Mouse (Mus musculus): ENCODE measurements around the gene Eef2kmt. TPM values are rescaled to one million over a fixed set of nuclear protein-coding genes. Genes with fewer than 3 reads are reported as not detected.
"Not testable (repeated sequence)": the region's sequence is repeated elsewhere in the genome, so short reads cannot be mapped to it uniquely, and the experiment has no call there.

Eef2kmt gene
- polyA plus RNA-seq, 1 experiment from 2014 or later = 24.8 TPM

- Histone ChIP-seq H3K36me3 (peaks cover 56% of the 10 kb centered on the region), H3K9me3 (no peaks in the 10 kb centered on the region), H3K27ac (no peak overlapping the region), H3K4me1 (peaks cover 13% of the 10 kb centered on the region), H3K27me3 (ENCODE audit: insufficient read depth, poor library complexity, severe bottlenecking) (no peaks in the 10 kb centered on the region), H3K4me3 (no peak overlapping the region)
- DNase-seq (ENCODE audit: low spot score) = no peak
- WGBS = 80% methylated on average over 3 of the region's 3 CpGs
Observed at GRCm38 (mm10) chr16:5250891-5251290, 4.9 kb downstream of the Eef2kmt start.

GRCm38 (mm10) chr16:5244411-5244810 is 11.4 kb downstream of the Eef2kmt start:
- no peak for DNase-seq (ENCODE audit: low spot score)
- H3K27me3 ChIP-seq (ENCODE audit: insufficient read depth, poor library complexity, severe bottlenecking) = no peaks in the 10 kb centered on the region
- H3K9me3 ChIP-seq = no peaks in the 10 kb centered on the region
- no peak overlapping the region for H3K27ac ChIP-seq
- H3K4me3 ChIP-seq = no peak overlapping the region
- H3K36me3 ChIP-seq = peaks cover 95% of the 10 kb centered on the region
- no peaks in the 10 kb centered on the region for H3K4me1 ChIP-seq
- WGBS = 34% methylated on average over 7 of the region's 7 CpGs

- no peak overlapping the region for H3K4me3 ChIP-seq
- H3K4me1 ChIP-seq = no peaks in the 10 kb centered on the region
- H3K9me3 ChIP-seq = no peaks in the 10 kb centered on the region
- no peaks in the 10 kb centered on the region for H3K27me3 ChIP-seq (ENCODE audit: insufficient read depth, poor library complexity, severe bottlenecking)
- 83% methylated on average over 6 of the region's 6 CpGs for WGBS
- H3K27ac ChIP-seq = no peak overlapping the region
- DNase-seq (ENCODE audit: low spot score) = no peak
- H3K36me3 ChIP-seq = peaks cover 88% of the 10 kb centered on the region
Observed at GRCm38 (mm10) chr16:5242882-5243281, 12.9 kb downstream of the Eef2kmt start.

- H3K9me3 ChIP-seq = no peaks in the 10 kb centered on the region
- H3K4me3 ChIP-seq = no peak overlapping the region
- WGBS = 87% methylated on average over 4 of the region's 4 CpGs
- no peak for DNase-seq (ENCODE audit: low spot score)
- no peaks in the 10 kb centered on the region for H3K27me3 ChIP-seq (ENCODE audit: insufficient read depth, poor library complexity, severe bottlenecking)
- H3K36me3 ChIP-seq = peaks cover 83% of the 10 kb centered on the region
- no peak overlapping the region for H3K27ac ChIP-seq
- no peaks in the 10 kb centered on the region for H3K4me1 ChIP-seq
Observed at GRCm38 (mm10) chr16:5242355-5242754, 13.4 kb downstream of the Eef2kmt start.

- Histone ChIP-seq H3K4me3 (peak within 1 kb of the TSS; percentile 94), H3K9me3 (no peaks in the 10 kb centered on the region), H3K4me1 (peaks cover 8% of the 10 kb centered on the region), H3K27ac (peak within 1 kb of the TSS; percentile 88), H3K27me3 (ENCODE audit: insufficient read depth, poor library complexity, severe bottlenecking) (no peaks in the 10 kb centered on the region), H3K36me3 (peaks cover 9% of the 10 kb centered on the region)
- DNase-seq (ENCODE audit: low spot score) = peak; percentile 95
- 2% methylated on average over 47 of the region's 47 CpGs for WGBS
Observed at GRCm38 (mm10) chr16:5233418-5234313, 22.1 kb downstream of the Eef2kmt start, which contains the start of gene Alg1. TSS of gene Alg1 (plus strand) at chr16:5233621.

GRCm38 (mm10) chr16:5232982-5233381 is 22.8 kb downstream of the Eef2kmt start:
- Histone ChIP-seq H3K4me1 (peaks cover 8% of the 10 kb centered on the region), H3K9me3 (no peaks in the 10 kb centered on the region), H3K4me3 (peak overlapping the region; percentile 94), H3K27ac (peak overlapping the region; percentile 88), H3K27me3 (ENCODE audit: insufficient read depth, poor library complexity, severe bottlenecking) (no peaks in the 10 kb centered on the region), H3K36me3 (peaks cover 8% of the 10 kb centered on the region)
- DNase-seq (ENCODE audit: low spot score) = no peak
- WGBS = 67% methylated on average over 4 of the region's 4 CpGs

- DNase-seq (ENCODE audit: low spot score); H3K4me3 ChIP-seq; H3K4me1 ChIP-seq; H3K27ac ChIP-seq; H3K9me3 ChIP-seq; H3K27me3 ChIP-seq (ENCODE audit: insufficient read depth, poor library complexity, severe bottlenecking); H3K36me3 ChIP-seq: not testable (repeated sequence)
- 81% methylated on average over 3 of the region's 3 CpGs for WGBS
Observed at GRCm38 (mm10) chr16:5228103-5228502, 27.7 kb downstream of the Eef2kmt start.

GRCm38 (mm10) chr16:5227501-5227900 is 28.3 kb downstream of the Eef2kmt start:
- not testable (repeated sequence) for H3K27ac ChIP-seq; H3K36me3 ChIP-seq; H3K4me1 ChIP-seq; H3K9me3 ChIP-seq; H3K27me3 ChIP-seq (ENCODE audit: insufficient read depth, poor library complexity, severe bottlenecking); H3K4me3 ChIP-seq; DNase-seq (ENCODE audit: low spot score)
- WGBS = 70% methylated on average over 19 of the region's 19 CpGs

- not testable (repeated sequence) for H3K27me3 ChIP-seq (ENCODE audit: insufficient read depth, poor library complexity, severe bottlenecking); H3K4me1 ChIP-seq; H3K27ac ChIP-seq; H3K4me3 ChIP-seq; H3K36me3 ChIP-seq; H3K9me3 ChIP-seq; DNase-seq (ENCODE audit: low spot score)
- 7% methylated on average over 1 of the region's 1 CpGs for WGBS
Observed at GRCm38 (mm10) chr16:5226534-5226933, 29.2 kb downstream of the Eef2kmt start.

- WGBS = 68% methylated on average over 6 of the region's 6 CpGs
- no peak for DNase-seq (ENCODE audit: low spot score)
- no peak within 1 kb of the TSS for H3K27ac ChIP-seq
- H3K27me3 ChIP-seq (ENCODE audit: insufficient read depth, poor library complexity, severe bottlenecking) = no peaks in the 10 kb centered on the region
- no peaks in the 10 kb centered on the region for H3K36me3 ChIP-seq
- no peak within 1 kb of the TSS for H3K4me3 ChIP-seq
- H3K4me1 ChIP-seq = peaks cover 13% of the 10 kb centered on the region
- H3K9me3 ChIP-seq = no peaks in the 10 kb centered on the region
Observed at GRCm38 (mm10) chr16:5222140-5222539, 33.6 kb downstream of the Eef2kmt start, which contains the start of gene AU021092. TSS of gene AU021092 (minus strand) at chr16:5222299.

- H3K9me3 ChIP-seq = no peaks in the 10 kb centered on the region
- peaks cover 18% of the 10 kb centered on the region for H3K4me1 ChIP-seq
- H3K27me3 ChIP-seq (ENCODE audit: insufficient read depth, poor library complexity, severe bottlenecking) = no peaks in the 10 kb centered on the region
- no peaks in the 10 kb centered on the region for H3K36me3 ChIP-seq
- H3K4me3 ChIP-seq = no peak overlapping the region
- H3K27ac ChIP-seq = no peak overlapping the region
- no peak for DNase-seq (ENCODE audit: low spot score)
- WGBS = 69% methylated on average over 4 of the region's 4 CpGs
Observed at GRCm38 (mm10) chr16:5221403-5221802, 34.4 kb downstream of the Eef2kmt start.

GRCm38 (mm10) chr16:5217341-5218133 is 38.2 kb downstream of the Eef2kmt start:
- no peaks in the 10 kb centered on the region for H3K36me3 ChIP-seq
- peaks cover 20% of the 10 kb centered on the region for H3K4me1 ChIP-seq
- no peak overlapping the region; the same call in 1 of the 2 replicates for H3K27ac ChIP-seq
- 68% methylated on average over 5 of the region's 5 CpGs for WGBS
- no peak for DNase-seq (ENCODE audit: low spot score)
- no peak overlapping the region for H3K4me3 ChIP-seq
- H3K9me3 ChIP-seq = no peaks in the 10 kb centered on the region
- no peaks in the 10 kb centered on the region; the same call in 1 of the 2 replicates for H3K27me3 ChIP-seq (ENCODE audit: insufficient read depth, poor library complexity, severe bottlenecking)

GRCm38 (mm10) chr16:5216686-5217085 is 39.1 kb downstream of the Eef2kmt start:
- Histone ChIP-seq H3K9me3 (no peaks in the 10 kb centered on the region), H3K4me3 (no peak overlapping the region), H3K27me3 (ENCODE audit: insufficient read depth, poor library complexity, severe bottlenecking) (no peaks in the 10 kb centered on the region; the same call in 1 of the 2 replicates), H3K27ac (no peak overlapping the region), H3K36me3 (no peaks in the 10 kb centered on the region), H3K4me1 (peaks cover 13% of the 10 kb centered on the region)
- WGBS = 57% methylated on average over 6 of the region's 6 CpGs
- DNase-seq (ENCODE audit: low spot score) = no peak
